In genomic region chr4:101292028-101292735, GRCm38 (mm10) we compare ENCODE assay signal across 7 mouse cellular contexts. TPM values are rescaled to one million over a fixed set of nuclear protein-coding genes. Genes with fewer than 3 reads are reported as not detected.
A peak's percentile ranks its signal among the peaks of the same experiment; 100 is the strongest.
DNase-seq lines count a peak whose midpoint lies in the region; ATAC-seq and TF ChIP-seq lines count a peak whose summit lies in the region.

No protein-coding gene starts in this region.

- H3K36me3 ChIP-seq in intestine, postnatal 0 days (ENCODE audit: control insufficient read depth, insufficient read depth): no peaks in the 10 kb centered on the region
- no peaks in the 10 kb centered on the region for H3K36me3 ChIP-seq in limb, embryonic 10.5 days
- H3K36me3 ChIP-seq in midbrain, embryonic 12.5 days: no peaks in the 10 kb centered on the region

- 3% methylated on average over 41 of the region's 41 CpGs for WGBS in intestine, postnatal 0 days
- 2% methylated on average over 41 of the region's 41 CpGs for WGBS in limb, embryonic 10.5 days
- WGBS in midbrain, embryonic 12.5 days: 1% methylated on average over 41 of the region's 41 CpGs

- H3K4me1 ChIP-seq in intestine, postnatal 0 days (replicated peaks; ENCODE audit: control insufficient read depth, insufficient read depth, low read length): peaks cover 10% of the 10 kb centered on the region; the same call in 1 of the 2 replicates
- peaks cover 24% of the 10 kb centered on the region for H3K4me1 ChIP-seq in limb, embryonic 10.5 days
- peaks cover 22% of the 10 kb centered on the region for H3K4me1 ChIP-seq in midbrain, embryonic 12.5 days

- peak; percentile 82 for DNase-seq in adrenal gland, adult 8-10 months
- peak; percentile 69 for DNase-seq in embryo, embryonic 9.5 days (ENCODE audit: extremely low spot score)
- DNase-seq in gastrocnemius, postnatal 4 days (ENCODE audit: low spot score in 2 of 2): peak; percentile 84 to 90
- DNase-seq in limb, embryonic 10.5 days (ENCODE audit: low spot score): peak; percentile 78
- peak; percentile 72 for DNase-seq in spleen, adult 12 weeks (ENCODE audit: low spot score)

- peak overlapping the region; percentile 49 for H3K4me3 ChIP-seq in intestine, postnatal 0 days (ENCODE audit: low read depth, low read length)
- peak overlapping the region; percentile 54 for H3K4me3 ChIP-seq in limb, embryonic 10.5 days
- H3K4me3 ChIP-seq in midbrain, embryonic 12.5 days: peak overlapping the region; percentile 49

- peak overlapping the region; percentile 98 for H3K27ac ChIP-seq in intestine, postnatal 0 days (ENCODE audit: low read depth, low read length)
- peak overlapping the region; percentile 83 for H3K27ac ChIP-seq in limb, embryonic 10.5 days
- H3K27ac ChIP-seq in midbrain, embryonic 12.5 days (replicated peaks): no peak overlapping the region

- peak overlapping the region; percentile 94 for H3K4me2 ChIP-seq in intestine, postnatal 0 days (replicated peaks; ENCODE audit: low read depth)
- peak overlapping the region; percentile 79 for H3K4me2 ChIP-seq in midbrain, embryonic 12.5 days (replicated peaks)

- no peaks in the 10 kb centered on the region for H3K27me3 ChIP-seq in intestine, postnatal 0 days (replicated peaks; ENCODE audit: control insufficient read depth, insufficient read depth, low read length)
- peaks cover 53% of the 10 kb centered on the region for H3K27me3 ChIP-seq in limb, embryonic 10.5 days (ENCODE audit: low read depth, poor library complexity, severe bottlenecking)
- peaks cover 51% of the 10 kb centered on the region for H3K27me3 ChIP-seq in midbrain, embryonic 12.5 days

- H3K9ac ChIP-seq in intestine, postnatal 0 days (ENCODE audit: low read depth, low read length): peak overlapping the region; percentile 66
- H3K9ac ChIP-seq in midbrain, embryonic 12.5 days (replicated peaks): peak overlapping the region; percentile 50

- H3K9me3 ChIP-seq in intestine, postnatal 0 days (ENCODE audit: control insufficient read depth): no peaks in the 10 kb centered on the region
- no peaks in the 10 kb centered on the region for H3K9me3 ChIP-seq in limb, embryonic 10.5 days (replicated peaks)
- no peaks in the 10 kb centered on the region for H3K9me3 ChIP-seq in midbrain, embryonic 12.5 days

- TF ChIP-seq CTCF in intestine, postnatal 0 days (IDR thresholded peaks at IDR 0.05; ENCODE audit: low read depth): peak; percentile 33

- peak; percentile 97 for ATAC-seq in intestine, postnatal 0 days
- ATAC-seq in midbrain, embryonic 12.5 days (ENCODE audit: low FRiP score, low read depth): peak; percentile 58; the same call in 1 of the 2 replicates

RNA-seq across cellular contexts. Expression of gene Jak1, which starts 27.1 kb away (rescaled TPM):
- total RNA-seq in adrenal gland, adult 8-10 months (2022): 100 to 1,000 TPM; 124 to 155 (median 151) TPM
- 100 to 1,000 TPM; 108 to 117 TPM for total RNA-seq in gastrocnemius, postnatal 4 days (2021)
- polyA plus RNA-seq in intestine, postnatal 0 days (2015; fragmentation: Nextera tagmentation; extraction: Ambion mirVana): 44.7 and 46.3 TPM in 2 replicates
- 47.7 and 53.9 TPM in 2 replicates for polyA plus RNA-seq in limb, embryonic 10.5 days (2016; fragmentation: Nextera tagmentation; extraction: Ambion mirVana)
- polyA plus RNA-seq in midbrain, embryonic 12.5 days (2016; fragmentation: Nextera tagmentation; extraction: Ambion mirVana): 51.5 and 52.6 TPM in 2 replicates
